Mouse (Mus musculus): ENCODE data around the gene Hes5.

Hes5 gene

DNA sequence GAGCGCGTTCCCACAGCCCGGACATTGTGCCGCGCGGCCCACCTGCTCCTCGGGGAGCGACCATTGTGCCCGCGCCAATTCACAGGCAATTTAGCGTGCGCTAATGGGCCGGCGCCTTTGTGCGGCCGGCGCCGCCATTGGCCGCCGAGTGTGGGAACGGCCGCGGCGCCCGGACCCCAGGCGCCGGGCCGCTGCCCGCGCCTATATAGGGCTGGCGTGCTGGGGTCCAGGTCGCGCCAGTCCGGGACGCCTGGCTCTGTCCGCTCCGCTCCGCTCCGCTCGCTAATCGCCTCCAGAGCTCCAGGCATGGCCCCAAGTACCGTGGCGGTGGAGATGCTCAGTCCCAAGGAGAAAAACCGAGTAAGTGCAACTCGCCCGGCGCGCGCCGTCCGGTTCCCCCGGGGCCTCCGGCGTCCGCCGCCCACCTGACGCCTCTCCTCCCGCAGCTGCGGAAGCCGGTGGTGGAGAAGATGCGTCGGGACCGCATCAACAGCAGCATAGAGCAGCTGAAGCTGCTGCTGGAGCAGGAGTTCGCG, at the start of gene Hes5:
Hes5 (plus strand) TSS at position 234 of the 536 bp plus-strand sequence.
- peak; percentile 52 for DNase-seq

DNA sequence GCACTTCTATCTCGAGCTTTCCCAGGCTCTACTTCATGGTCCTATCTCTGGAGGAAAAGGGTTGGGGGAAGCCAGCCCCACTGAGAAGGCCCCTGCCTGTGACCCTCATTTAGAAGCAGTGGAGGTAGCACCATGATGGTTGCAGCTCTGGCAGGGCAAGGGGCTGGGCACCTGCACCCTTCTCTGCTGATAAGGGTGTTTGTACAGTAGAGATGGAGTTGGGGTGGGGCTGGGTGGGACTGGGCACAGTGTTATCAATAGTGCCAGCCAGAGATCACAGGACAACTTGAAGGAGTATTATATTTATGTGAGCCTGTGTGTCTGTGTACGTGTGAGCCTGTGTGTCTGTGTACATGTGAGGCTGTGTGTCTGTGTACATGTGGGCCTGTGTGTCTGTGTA, 49.1 kb upstream of the Hes5 start:
- no peak for DNase-seq

DNA sequence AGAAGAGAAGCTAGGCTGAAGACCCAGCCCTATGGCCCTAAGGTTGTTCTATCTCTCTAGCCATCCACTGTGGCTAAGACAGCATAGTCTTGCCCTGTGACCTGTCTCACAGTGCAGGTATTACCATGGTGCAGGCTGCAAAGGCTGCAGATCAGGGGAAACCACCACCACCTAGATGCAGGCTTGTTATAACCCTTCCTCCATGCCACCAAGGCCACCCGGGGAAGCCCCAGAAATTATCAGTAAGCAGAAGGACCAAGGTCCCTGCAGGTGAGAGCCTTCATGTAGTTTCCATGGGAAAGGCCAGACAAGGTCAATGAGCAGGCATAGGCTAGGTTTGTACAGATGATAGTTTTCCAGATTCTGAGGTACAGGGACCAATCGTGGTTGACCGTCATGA, 46.9 kb upstream of the Hes5 start:
- DNase-seq = no peak

DNA sequence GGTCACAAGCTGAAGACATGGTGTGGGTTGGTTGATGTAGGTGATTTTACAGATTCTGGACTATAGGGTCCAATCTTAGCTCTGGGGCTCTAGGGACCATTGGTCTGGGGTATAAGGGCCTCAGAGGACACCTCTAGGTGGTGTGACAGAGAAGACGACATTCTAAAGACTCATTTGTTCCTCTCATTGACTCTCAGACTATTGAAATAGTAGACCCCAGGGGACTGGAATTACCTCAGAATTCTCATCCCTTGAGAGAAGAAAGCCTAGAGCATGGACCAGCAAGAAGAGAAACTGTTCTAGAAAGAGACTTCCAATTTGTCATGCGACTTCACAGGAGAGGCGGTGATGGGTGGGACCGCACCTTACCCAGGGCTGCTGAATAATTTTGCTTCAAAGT, 46.5 kb upstream of the Hes5 start:
- no peak for DNase-seq

DNA sequence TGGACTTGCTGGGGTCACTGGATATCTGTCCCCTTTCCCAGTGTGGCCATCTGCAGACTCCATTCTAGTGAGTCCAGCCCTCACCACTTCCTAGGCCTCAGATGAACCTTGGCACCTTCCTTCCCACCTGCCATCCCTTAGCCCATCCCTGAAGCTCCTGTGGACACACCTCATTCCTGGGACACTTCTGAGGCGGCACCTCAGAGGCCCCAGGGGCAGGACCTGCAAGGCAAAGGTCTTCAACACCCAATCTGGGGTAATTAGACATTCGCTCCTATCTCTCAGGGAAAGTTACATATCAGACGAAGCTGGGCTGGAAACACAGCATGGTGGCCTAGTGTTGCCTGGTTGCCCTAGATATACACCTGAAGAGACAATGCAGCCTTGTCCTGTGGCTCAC, 46.0 kb upstream of the Hes5 start:
- no peak for DNase-seq

DNA sequence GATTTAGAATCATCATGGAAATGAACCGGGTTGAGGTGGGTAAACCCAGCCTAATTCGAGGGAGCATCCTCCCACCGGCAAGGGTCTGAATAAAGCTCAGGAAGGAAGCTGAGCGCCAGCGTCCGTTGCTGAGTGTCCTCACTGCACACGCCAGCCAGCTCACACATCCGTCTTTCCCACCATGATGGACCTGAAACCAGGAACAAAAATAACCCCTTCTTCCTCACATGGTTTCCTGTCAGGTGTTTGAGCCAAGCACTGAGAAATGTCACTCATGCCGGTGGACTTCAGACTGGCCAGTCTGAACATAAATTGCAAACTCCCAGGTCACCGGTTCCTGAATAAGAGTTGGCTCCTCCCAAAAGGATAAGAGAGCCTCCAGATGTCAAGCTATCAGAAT, 45.4 kb upstream of the Hes5 start:
- DNase-seq = no peak

DNA sequence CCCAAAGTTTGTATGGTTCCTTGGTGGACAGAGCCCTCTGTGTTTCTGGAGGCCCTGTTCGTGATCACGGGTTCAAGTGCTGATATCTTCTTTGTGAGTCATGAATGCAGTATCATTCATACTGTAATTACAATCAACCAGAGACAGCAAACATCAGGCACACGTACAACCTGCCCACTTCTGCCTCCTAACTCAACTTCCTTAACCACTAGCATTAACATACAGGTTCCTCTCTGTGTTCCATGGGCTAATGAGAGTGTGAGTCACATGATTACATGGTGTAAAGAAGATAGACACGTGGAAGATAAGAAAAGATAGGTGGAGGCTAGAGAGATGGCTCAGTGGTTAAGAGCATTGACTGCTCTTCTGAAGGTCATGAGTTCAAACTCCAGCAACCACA, 44.1 kb upstream of the Hes5 start:
- no peak for DNase-seq

DNA sequence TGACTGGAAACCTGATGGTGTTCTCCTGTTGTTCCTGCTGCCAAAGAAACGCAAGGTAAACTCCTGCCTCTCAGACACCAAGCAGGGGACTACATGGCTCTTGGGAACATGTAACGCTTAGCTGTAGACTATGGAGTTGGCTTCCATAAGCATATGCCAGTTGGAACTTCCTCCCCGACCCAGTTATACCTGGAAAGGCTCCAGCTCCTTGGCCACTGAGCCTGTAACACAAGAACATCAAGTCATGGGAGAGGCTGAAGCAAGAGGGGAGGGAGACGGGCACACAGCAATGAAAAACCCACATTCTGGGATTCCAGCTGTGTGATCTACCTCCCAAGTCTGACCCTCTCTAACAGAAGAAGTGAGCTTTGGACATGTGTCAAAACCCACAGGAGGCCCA, 38.4 kb upstream of the Hes5 start:
- no peak for DNase-seq

DNA sequence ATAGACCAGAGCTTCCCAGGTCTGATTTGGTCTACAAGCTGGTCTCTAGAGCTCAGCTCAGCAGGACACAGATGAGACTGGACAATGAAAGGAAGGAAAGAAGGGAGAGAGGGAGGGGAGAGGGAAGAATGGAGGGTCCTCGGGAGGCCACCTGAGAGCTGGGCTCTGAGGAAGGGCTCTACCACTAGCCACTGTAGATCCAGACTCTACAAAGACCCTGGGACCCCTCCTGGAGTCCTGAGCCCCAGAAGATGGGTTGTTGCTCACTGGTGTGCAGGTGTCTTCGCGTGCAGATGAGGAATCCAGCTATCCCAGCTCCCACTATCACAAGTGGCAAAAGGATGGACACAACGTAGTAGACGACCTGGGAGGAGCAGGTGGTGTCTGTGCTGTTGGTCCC, 37.8 kb upstream of the Hes5 start:
- DNase-seq = no peak

DNA sequence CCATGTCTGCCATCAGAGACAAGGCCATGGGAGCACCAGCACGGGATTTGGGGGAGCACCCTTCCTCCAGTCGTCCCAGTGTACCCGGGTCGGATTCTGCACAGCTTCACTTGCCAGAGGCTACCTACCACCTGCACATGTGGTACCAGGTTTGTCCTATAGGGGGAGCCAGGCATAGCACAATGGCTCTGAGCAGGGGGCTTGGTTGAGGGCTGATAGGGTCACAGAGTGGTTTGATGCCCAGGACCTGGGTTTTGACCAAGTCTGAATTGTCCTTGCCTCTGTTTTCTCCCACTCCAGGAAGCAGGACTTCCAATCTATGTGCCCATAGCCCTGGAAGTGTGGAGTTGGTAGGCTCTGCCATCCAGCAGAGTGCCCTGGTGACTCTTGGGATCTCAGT, 35.3 kb upstream of the Hes5 start:
- no peak for DNase-seq

DNA sequence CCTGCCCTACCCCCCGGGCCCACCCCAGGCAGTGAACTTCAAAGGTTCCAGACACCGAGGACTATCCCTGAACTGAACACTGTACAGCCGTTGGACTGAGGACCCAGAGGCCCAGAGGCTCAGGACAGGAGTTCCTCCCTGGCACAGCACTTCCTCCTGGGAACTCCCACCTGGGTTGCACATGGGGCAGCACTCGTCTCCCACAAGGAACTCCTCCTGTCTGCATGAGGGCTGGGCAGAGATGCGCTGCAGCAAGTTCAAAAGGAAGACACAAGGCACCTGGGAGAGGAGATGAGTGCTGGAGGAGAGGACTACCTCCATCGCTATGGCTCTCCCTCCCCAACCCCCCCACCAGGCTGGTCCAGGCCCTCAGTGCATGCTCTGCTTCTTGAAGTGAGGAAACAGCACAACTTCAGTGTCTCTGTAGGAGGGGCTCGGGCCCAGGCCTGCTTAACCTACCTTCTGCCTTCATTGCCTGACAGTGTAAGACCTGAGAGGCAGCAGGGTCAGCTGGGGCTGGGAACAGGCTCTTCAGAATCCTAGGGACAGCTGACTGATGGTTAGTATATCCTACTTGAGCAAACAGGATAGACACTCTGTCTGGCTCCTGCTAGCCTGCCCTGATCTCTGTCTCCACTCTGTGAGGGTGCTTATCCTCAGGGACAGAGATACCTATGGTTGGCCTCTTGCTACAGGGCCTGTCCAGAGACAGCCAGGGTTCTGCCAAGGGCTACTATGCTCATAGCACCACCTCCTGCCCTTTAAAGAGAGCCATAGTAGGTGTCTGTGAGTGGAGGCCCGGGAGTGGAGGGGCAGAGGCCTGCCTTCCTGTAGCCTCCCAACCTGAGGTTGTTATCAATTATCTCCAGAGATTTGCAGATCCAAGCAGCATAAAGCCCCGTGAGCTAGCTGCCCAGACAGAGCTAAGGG, 33.5 kb upstream of the Hes5 start:
- DNase-seq = no peak

DNA sequence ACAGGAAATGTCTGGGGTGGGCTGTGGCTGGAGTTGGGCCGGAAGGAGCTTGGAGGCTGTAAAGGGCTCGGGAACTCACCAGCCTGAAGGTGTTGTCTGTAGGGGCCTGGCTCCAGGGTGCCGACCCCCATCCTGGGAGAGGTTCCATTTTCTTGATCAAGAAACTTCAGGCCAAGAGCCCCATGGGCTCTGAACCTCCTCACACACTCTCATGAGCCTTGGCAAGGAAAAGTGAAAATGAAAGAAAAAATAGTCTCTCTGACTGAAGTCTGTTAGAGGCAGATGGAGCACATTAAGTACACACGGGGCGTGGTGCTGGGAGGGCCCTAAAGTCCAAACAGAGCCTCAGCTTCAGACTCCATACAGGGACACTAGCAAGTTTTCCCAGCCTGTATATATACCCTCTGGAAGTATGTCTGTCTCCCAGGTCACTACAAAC, 32.8 kb upstream of the Hes5 start:
- no peak for DNase-seq

DNA sequence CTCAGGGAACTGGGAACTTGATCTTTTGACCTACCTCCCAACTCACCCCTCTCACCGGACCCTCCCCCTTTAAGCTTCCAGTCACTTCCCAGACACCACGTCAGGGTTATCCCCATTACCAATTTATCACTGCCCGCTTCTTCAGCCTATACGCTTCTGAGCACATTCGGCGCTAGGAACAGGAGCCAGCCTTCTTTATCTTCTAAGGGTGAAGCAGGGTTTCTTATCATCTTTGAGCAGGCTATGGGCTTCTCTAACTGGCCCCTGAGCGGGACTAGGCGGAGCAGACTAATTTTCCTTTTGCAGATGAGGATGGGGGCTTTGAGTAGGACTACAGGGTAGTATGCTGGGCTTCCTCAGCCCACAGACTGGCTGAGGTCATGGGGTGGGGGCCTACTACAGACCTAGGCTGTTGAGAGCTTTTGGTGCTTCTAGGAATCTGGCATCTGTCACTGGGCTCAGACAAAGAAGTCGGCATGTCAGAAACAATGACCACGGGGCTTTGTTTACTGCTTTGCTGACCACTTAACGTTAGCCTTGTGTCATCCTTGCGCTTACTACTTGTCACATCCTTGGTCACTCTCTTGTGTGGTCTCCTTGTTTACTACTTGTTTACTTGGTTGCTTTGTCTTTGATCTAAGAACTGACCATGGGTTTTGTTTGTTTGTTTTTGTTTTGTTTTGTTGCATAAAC, 32.2 kb upstream of the Hes5 start, which contains the start of gene Tnfrsf14:
Tnfrsf14 (minus strand) TSS at position 169 of the 693 bp plus-strand sequence.
- no peak for DNase-seq

DNA sequence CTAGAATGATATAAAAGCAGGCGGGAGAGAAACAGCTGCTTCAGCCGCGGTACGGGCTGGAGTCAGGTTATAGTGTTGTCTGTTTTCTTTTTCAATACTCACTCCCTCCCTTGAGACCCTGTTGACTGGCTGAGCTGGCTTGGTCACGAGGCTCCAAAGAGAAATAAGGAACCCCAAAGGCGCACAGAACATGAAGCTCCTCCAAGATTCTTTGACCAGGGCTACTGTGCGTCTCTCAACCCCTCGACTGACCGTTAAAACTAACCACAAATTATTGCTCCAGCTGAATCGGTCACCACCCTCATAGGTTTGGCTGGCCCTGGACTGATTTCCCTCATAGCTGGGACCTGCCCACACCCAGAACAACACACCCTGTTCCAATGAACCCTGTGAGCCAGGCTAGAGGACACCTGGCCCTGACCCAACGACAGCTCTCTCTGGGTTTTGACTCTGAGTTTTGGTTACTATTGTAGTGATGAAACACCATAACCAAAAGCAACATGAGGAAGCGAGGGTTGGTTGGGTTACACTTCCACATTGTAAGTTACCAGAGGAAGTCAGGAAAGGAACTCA, 31.5 kb upstream of the Hes5 start:
- no peak for DNase-seq

DNA sequence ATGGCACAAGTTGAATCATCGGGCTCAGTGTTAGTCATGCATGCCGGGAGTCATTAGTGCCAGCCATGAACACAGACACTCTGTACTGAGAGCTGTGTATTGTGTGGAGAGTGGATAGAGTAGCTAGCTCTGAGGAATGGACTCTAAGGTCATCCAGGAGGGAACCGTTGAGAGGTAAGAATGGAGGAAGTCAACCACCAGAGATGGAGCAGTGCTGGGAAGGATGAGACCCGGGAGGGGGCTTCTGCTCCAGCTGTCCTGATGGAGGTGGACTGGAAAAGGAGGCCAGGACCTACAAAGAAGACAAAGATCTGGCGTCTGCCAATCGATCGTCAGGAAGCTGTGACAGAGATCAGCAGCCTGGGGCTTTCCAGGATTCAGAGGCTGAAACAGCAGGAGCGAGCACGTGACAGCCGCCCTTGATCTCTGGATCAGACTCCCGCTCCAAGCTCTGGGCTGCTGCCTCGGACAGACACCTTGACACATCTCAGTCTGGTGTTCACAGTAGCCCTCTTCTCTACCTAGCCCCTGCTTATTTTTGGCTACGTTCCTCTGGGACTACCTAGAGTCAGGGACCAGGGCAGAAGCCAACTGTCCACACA, 27.3 kb upstream of the Hes5 start:
- DNase-seq = no peak

DNA sequence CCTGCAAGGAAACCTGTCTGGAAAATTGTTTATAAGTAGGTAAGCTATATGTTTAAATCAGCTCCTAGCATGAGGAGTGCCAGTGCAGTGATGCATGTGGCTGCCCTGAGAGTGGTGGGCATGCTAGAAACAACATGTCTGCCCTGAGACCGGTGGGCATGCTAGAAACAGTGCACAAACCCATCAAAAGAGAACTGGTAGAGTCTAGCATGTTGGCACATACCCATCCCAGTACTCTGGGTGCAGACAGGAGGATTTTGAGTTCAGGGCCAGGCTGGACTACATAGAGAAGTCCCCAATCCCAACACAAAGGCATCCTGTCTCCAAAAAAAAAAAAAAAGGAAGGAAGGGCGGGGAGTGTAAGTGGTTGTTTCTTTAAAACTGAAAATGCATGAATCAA, 25.9 kb upstream of the Hes5 start:
- no peak for DNase-seq

DNA sequence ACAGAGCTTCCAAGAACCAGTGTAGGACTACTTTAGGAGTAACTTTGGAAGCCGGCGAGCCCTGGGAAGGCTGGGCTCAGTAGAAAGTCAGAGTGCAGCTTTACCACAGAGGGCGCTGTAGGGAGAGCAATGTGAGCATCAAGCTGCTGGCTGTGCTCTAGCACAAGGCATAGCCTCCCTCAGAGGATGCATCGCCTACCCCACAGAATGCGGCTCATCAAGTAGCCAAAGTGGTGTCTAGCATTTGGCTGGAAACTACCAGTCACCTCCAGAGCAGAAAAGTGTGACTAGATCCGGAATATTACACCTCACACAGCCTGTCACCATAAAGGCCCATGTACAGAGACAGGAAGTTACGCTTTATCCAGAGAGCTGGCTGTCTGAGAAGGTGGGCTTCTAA, 24.9 kb upstream of the Hes5 start:
- DNase-seq = no peak

DNA sequence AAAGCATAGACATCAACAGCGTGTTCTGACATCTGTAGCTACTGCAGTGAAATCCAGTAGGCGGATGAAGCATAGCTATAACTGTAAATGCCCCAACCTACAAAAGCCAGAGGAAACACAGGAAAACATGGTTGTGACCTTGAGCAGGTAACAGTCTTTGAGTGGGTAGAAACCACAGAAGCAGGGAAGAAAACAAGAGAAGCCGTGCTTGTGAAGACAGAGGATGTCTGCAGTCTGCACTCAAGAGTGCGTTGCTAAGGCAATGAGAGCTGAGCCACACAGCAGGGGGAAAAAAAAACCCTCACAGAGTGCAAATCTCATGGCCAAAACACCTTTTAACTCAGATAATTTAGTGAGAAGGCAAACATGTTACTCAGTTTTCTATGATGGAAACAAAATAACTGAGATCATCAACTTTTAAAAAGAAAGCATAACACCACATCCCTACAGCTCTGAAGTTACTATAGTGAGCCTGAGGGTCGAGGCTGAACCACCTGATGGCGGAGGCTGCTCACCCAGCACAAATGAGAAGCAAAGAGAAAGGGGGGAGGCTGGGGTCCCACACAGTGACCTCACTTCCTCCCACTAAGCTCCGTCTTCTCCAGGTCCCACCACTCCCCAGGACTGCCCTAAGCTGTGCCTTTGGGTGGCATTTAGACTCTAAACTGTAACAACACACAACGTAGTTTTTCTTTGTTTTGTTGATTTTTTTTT, 24.0 kb upstream of the Hes5 start:
- DNase-seq = no peak

DNA sequence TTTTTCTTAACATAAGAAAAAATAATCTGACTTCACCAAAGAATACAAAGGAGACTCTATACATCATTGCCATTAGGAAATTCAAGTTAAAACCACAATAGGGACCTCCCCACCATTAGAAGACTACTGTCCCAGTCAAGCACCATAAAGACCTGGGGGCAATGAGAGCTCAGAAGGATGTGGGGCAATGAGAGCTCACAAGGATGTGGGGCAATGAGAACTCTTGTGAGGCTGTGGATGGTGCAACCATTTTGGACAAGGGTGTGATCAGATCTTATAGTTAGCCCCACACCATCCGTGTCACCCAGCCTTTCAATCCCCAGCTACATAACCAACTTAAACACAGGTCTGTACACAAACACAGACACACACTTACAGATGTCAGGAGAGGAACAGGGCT, 23.0 kb upstream of the Hes5 start:
- no peak for DNase-seq

DNA sequence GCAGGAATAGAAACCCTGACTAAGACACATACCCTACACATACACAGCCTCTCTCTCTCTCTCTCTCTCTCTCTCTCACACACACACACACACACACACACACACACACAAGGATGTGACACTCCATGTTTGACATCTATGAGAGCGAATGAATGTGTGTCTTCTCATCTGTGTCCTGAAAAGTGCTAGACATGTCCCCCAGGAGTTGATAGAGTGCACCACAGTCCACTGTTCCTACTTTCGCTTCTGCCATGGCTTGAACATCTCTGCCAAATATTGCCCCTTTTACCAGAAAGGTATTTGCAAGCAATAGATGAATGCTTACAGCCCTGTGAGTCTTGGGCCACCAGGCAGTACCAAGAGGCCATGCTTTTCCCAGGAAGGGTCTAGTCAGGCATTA, 20.6 kb upstream of the Hes5 start:
- DNase-seq = no peak

DNA sequence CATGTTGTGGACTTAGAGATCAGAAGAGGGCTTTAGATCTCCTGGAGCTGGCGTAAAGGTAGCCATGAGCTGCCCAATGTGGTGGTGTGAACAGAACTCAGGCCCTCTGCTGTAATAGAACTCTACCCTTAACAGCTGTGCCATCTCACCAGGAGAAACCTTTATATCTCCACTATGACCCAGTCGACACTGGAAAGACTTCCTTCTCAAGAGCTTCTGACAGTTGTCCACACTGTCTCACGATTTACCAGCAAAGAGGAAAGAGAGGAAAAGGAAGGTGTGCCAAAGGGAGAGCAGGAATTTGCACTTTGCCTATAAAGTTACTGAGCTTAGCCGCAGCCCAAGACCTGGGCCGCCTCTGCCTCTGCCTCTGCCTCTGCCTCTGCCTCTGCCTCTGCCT, 18.9 kb upstream of the Hes5 start:
- no peak for DNase-seq

DNA sequence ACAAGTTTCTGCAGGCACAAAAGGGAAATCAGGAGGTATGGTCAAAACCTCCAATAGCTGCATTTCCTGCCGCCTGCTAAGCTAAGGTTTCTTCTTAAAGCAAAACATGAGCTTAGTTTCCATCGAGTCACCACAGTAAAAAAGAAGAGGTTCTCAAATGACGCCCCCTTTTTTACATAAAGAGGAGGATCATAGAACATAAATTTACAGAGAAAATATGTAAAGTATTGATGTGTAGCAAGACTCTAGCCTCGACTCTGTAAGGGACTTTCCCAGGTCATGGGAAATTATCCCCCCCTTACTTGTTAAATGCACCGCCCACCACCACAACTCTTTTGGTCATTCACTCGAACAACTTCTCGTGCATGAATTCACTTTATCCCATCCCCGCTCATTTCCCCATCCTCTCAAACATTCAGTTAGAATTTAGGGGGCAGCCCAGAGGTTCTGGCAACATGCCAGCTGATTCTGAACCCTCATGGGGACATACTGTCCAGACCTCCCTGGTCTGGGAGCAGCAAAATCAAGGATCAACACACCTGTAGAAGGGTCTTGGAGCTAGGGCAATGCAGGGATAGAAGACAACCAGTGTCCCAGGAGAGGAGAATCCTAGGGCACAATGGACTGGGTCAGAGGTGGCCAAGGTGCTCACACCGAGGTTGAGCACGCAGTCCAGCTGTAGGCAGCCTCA, 17.9 kb upstream of the Hes5 start:
- no peak for DNase-seq
